Mouse (Mus musculus): ENCODE measurements around the gene Gzme. TPM values are rescaled to one million over a fixed set of nuclear protein-coding genes. Genes with fewer than 3 reads are reported as not detected.
"Not testable (repeated sequence)": the region's sequence is repeated elsewhere in the genome, so short reads cannot be mapped to it uniquely, and the experiment has no call there.

Gzme gene
- total RNA-seq (2021): not detected
- long read RNA-seq, experiment 1: 0 reads
- long read RNA-seq, experiment 2: 0 reads

DNA sequence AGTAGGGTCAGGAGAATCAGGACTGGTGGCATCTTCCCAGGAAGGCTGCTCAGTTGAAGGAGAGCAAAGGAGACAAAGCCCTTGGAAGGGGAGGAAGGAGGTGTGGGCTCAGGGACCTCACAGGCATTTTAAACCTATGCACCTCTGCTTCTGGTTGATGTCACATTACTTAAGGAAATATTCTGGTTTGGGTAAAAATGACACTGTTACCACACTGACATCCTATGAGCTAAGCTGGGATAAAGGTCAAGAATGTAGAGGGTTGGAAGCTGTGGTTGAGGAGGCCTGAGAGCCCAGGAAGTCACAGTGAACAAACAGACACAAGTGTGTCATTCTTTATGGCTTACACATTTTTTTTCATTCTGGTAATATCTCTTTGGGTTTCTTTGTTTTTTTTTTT, at the start of gene Gzme:
Gene Gzme, minus strand, starts transcription at position 101 of the 400 bp plus-strand sequence.
- DNase-seq: no peak
- intact Hi-C loops (cut with DNase I): no loop called here

DNA sequence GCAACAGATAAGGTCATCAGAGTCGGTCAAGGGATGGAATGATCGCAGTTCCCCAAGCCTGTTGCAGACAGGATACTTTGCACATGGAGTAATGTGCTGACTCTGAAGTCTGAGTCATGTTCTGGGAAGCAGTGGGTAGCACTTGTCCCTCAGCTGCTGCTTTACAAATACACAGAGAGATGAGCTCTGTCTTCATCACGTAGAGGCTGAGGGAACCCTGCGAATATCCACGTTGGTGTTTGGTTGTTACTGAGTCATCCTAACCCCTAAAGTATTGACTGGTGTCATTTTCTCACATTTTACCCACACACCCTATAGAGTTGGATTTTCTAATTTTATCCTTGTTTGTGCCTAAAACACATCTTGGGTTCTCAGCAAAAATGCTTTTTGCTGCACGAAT, 47.6 kb upstream of the Gzme start:
- no peak for DNase-seq
- intact Hi-C loops (cut with DNase I): no loop called here

DNA sequence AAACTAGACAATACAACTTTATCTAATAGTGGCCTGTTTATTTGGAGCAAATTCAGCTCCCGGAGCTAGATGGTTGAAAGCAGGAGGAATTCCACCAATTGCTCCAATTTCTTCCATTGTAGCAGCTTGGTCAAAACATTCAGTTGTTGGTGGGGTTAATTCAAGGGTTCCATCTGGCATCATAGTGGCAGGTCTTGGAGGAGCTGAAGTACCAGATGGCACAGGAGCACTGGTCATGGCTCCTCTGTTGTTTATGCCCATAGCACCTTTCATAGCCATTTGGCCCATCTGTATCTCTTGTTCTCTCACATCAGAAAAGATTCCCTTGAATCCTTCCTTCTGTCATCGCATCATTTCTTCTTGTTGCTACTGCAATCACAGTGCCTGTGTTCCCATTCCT, 41.7 kb upstream of the Gzme start:
- intact Hi-C loops (cut with DNase I): no loop called here

DNA sequence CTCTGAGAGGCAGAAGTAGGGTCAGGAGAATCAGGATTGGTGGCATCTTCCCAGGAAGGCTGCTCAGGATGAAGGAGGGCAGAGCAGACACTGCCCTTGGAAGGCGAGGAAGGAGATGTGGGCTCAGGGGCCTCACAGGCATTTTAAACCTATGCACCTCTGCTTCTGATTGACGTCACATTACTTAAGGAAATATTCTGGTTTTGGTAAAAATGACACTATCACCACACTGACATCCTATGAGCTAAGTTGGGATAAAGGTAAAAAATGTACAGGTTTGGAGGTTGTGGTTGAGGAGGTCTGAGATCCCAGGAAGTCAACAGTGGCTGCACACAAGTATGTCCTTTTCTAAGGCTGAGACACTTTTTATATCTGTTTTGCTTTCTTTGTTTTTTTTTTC, 39.1 kb upstream of the Gzme start, which contains the start of gene Gzmg:
Gene Gzmg, minus strand, starts transcription at position 101 of the 400 bp plus-strand sequence.
- intact Hi-C loops (cut with DNase I); DNase-seq: not testable (repeated sequence)

More for the DNA sequence above, 41.7 kb upstream of the Gzme start:
- DNase-seq: no peak

DNA sequence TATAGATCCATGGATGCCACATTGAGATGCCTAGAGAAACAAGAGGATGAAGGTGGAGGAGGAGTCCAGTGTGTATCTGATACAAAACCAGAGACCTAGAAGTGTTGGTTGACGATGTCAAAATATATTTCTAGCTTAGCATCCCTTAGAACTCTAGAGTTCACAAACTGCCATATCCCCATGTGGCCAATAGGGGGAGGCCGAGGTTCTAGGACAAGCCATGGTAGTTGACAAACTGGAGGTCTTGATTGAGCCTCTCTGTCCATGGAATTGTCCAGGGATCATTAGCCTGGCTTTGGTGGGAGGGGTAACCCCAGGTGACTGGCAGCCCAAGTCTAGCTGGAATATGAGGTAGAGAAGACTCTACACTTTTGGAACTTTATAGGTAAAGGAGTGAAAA, 34.9 kb upstream of the Gzme start:
- DNase-seq: no peak
- intact Hi-C loops (cut with DNase I): loop anchor here (1.0 kb wide), 1 partner anchor 15 kb away; no protein-coding TSS in a partner anchor

DNA sequence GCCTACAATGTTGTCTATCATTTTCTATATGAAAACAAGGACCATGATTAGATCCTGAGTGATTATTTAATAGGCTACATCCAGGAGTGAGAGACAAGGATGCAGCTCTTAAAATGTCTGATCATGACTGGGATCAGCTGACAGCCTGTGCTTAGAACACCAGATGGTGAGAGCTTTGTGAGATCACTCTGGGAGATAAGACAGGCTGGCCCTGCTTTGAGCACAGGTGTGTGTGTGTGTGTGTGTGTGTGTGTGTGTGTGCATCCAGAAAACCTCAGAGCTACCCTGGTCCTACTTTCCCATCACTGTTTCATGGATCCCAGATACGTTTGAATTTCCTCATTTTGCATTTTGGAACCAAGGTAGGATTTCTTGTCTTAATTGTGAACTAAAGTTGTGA, 13.2 kb upstream of the Gzme start:
- DNase-seq; intact Hi-C loops (cut with DNase I): not testable (repeated sequence)

DNA sequence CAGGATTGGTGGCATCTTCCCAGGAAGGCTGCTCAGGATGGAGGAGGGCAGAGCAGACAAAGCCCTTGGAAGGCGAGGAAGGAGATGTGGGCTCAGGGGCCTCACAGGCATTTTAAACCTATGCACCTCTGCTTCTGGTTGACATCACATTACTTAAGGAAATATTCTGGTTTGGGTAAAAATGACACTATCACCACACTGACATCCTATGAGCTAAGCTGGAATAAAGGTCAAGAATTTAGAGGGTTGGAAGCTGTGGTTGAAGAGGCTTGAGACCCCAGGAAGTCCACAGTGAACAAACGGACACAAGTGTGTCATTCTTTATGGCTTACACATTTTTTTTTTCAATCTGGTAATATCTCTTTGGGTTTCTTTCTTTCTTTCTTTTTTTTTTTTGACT, 12.1 kb upstream of the Gzme start, which contains the start of gene Gzmd:
Gene Gzmd, minus strand, starts transcription at position 101 of the 400 bp plus-strand sequence.
- intact Hi-C loops (cut with DNase I); DNase-seq: not testable (repeated sequence)

DNA sequence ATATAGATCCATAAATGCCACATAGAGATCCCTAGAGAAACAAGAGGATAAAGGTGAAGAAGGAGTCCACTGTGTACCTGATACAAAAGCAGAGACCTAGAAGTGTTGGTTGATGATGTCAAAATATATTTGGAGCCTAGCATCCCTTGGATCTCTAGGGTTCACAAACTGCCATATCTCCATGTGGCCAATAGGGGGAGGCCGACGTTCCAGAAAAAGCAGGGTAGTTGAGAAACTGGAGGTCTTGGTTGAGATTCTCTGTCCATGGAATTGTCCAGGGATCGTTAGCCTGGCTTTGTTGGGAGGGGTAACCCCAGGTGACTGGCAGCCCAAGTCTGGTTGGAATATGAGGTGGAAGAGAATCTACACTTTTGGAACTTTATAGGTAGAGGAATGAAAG, 7.9 kb upstream of the Gzme start:
- intact Hi-C loops (cut with DNase I): no loop called here
- DNase-seq: no peak

DNA sequence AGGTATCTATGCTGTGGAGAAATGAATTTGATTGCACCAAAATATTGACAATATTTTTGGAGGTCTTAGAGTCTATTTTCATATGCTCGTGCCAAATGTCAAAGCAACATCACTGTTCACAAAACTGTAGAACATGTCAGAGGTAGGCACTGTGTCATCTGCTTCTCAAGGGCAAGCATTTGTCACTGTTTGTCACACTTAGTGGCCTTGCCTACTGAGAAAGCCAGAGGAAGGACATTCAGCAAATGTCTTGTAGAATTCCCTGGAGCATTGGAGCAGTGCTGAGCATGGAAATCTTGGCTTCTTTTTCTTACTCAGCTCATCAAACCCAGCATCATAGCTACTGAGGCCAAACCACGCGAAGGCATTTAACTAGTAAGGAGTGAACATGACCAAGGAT, 3.1 kb upstream of the Gzme start:
- intact Hi-C loops (cut with DNase I): no loop called here
- DNase-seq: no peak

DNA sequence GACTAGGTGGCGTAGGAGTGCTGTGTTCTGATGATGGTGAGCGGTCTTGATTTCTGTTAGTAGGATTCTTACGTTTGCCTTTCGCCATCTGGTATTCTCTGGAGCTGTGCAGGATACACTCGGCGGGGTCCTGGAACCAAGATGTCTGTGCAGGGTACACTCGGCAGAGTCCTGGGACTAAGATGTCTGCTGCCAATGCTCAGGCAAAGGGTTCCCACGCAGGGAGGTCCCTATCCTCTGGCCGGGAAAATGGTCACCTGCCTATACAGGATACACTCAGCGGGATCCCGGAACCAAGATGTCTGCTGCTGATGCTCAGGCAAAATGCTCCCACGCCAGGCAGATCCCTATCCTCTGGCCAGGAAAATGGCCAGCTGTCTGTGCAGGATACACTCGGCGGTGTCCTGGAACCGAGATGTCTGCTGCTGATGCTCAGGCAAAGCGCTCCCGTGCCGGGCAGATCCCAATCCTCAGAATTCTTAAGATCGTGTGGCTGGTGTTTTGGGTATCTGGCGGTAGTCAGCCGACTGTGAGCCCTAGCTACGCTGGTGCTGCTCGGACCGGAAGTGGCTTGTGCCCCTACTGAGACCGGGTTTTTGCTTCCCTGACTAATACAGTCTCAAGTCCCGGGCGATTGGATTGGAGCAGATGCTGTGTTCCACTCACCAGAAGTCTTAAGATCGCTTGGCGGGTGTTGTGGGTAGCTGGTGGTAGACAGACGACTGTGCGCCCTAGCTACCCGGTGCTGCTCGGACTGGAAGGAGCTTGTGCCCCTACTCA, 4.7 kb downstream of the Gzme start:
- DNase-seq; intact Hi-C loops (cut with DNase I): not testable (repeated sequence)

DNA sequence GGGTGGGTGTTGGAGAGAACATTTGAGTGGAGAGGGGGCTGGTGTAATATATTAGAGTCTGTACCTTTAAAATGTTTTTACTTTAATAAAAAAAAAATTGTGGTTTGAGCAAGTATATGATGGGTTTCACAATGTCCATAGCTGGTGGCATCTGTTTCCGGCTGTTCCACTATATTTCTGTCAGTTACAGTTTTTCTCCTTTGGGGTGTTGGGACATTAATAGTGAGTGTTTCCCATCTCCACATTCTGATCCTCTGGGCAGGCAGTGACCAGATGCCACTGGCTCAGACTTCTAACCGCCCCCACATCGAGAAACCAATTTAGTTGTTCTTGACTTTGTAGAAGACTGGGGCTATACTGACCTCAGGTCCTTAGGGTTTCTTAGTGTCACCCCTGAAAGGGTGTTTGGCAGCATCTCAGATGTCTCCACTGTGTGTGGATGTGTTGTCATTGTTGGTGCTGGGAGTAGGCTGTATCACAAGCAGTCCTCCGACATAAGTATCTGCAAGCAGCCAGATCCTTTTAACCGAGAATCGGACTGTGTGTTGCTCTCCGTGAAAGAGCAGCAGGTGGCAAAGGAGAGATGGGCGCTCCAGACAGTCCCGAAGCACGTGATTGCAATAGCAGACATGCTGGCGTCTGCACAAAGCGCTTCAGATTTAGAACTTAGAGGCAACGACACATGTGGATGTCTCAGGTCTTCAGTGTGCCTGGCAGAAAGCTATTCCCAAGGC, 14.8 kb downstream of the Gzme start:
- no peak for DNase-seq
- intact Hi-C loops (cut with DNase I): no loop called here

DNA sequence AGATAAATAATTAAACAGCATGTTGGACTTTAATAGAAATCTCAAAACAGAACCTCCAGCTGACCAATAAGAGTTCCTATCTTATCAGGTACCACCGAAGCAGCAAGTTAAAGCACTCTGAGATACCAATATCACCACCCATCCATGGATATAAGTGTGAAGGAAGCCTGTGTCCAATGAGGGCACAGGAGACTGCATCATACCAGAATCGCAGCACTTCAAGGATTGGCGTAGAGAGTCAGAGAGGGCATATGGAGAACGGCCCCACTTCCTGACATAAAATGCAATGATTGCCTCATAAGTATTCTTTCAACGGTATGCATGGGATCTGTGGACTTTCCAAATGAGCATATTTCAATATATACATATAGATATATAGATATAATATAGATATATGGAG, 15.4 kb downstream of the Gzme start:
- no peak for DNase-seq
- intact Hi-C loops (cut with DNase I): no loop called here

DNA sequence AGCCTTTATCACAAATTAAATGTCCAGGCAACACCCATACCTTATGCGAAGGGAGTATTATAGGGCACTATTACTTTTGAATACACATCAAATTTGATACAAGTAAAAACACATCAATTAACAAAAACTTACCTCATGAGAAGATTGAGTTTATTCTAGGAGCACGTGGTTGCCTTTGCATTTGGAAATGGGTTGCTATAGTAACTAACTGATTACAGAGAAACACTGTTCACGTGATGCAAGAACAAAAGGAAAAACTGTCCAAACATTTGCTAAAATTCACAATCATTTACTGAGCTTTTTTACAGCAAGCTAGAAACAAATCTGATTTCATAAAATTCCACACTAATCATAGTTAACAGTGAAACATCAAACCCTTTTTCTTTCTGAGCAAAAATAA, 17.0 kb downstream of the Gzme start:
- DNase-seq: no peak
- intact Hi-C loops (cut with DNase I): no loop called here

DNA sequence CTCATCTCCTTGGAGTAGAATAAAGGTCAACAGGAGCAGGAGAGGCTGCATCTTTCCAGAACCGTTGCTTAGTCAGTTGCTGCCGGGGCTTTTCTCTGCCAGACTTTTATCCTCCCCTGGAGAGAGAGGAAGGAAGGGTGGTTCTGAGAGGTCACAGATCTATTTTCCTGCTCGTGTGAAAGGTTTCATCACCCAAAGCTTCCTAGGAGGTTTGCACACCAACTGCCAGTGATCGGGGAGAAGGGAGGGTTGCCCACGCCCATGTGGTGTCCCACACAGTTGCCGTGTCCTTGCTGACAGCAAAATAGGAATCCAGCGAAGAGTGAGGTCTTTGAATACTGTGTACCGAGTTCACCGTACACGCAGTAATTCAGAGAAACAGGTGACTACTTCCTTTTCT, 18.0 kb downstream of the Gzme start, which contains the start of gene Ctsg:
Gene Ctsg, minus strand, starts transcription at position 189 of the 400 bp plus-strand sequence.
- intact Hi-C loops (cut with DNase I): no loop called here
- no peak for DNase-seq

DNA sequence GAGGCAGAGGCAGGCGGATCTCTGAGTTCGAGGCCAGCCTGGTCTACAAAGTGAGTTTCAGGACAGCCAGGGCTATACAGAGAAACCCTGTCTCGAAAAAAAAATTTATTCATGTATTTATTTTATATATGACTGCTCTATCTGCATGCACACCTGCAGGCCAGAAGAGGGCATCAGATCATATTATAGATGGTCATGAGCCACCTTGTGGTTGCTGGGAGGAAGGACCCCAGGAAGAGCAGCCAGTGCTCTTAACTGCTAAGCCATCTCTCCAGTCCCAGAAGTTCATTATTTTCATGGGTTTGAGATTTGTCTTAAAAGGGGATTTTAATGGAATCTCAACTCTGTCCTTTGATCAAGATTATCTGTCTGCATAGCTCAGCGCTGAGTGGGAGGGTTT, 21.5 kb downstream of the Gzme start:
- intact Hi-C loops (cut with DNase I): no loop called here
- no peak for DNase-seq

DNA sequence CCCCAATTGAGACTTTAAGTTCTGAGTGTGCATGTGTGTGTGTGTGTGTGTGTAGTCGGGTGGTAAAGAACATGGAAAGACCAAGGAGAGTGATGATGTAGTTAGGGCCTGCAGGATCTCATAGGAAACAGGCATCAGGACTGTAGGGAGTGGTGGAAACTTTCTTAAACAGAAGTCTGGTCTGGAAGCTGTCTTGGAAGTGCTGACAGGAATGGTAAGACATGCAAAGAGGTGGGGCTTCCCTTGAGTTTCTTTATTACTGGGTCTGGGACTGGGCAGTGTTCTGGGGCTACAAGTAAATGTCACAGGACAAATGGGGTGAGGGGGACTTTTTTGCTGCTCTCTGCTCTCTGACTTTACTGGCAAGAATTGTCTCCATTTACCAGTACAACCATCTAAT, 22.8 kb downstream of the Gzme start:
- DNase-seq: no peak
- intact Hi-C loops (cut with DNase I): no loop called here

DNA sequence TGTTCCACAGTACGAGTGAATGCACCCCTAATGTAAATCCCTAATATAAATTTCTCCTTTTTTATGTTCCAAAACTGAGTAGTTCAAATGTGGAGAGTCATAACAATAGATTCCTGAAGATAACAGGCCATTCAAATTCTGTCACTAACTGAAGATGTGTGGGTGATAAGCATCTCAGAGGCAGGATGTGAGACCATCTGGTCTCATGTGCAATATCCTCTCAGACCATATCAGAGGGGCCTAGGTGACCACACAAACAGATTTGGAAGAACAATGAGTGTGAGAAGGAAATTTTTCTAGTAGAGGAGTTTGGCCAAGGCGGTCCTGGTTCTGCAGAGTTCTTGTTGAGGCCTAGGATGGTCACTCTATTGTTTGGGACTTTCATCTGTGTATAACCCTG, 27.1 kb downstream of the Gzme start:
- intact Hi-C loops (cut with DNase I): no loop called here
- no peak for DNase-seq

DNA sequence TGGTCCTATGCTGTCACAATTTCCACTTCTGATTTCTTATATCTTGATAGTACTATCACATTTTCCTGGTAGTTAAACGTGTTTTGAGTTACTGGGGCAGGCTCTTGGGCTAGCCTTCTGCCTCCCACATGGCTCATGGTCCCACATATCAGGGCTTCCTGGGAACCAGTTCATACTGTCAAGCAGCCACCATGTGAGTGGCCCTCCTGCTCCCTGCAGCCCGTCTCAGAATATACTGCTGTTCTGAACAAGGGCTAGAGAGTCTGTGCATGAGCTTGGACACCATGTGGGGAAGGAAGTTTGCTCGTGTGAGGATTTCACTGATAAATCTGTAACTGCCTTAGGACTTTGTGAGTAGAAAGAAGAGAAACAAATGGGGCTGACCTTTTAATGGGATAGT, 33.7 kb downstream of the Gzme start:
- no peak for DNase-seq
- intact Hi-C loops (cut with DNase I): no loop called here

DNA sequence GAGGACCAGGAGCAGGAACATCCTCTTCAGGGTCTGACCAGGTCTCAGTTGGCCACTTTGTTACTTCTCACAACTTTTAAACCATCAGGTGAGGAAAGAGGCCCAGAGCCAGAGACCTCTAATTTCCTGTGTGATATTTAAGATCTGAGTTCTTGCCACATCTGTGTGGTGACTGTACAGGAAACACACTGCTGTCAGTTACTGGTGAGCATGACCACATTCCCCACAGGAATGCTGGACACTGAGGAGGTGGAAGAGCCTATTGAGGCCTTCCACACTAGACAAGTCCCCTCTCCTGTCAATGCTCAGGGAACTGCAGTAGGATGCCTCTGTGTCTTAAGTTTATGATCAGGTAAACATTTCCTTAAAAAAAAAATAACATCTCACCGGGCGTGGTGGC, 35.3 kb downstream of the Gzme start, which contains the start of gene Mcpt8:
Gene Mcpt8, minus strand, starts transcription at position 107 of the 400 bp plus-strand sequence.
- intact Hi-C loops (cut with DNase I): no loop called here
- no peak for DNase-seq

DNA sequence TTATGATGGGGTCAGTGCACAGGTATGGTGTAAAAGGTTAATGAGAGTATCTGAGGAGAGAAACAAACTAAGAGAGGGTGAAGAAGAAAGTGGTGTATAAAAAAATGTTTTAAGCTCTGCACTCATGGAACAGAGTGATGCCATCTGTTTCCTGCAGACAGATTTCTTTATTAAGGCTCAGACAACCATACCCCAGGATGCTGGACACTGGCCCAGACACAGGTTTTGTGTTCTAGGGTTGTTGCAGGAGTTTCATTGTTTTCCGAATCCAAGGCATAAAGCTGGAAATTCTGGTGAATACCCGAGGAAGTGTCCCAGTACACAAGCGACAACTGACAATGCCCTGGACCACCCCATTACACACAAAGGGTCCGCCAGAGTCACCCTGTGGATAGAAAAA, 38.4 kb downstream of the Gzme start:
- DNase-seq: no peak
- intact Hi-C loops (cut with DNase I): no loop called here
